Mouse (Mus musculus): ENCODE measurements around the gene Trem1. TPM values are rescaled to one million over a fixed set of nuclear protein-coding genes. Genes with fewer than 3 reads are reported as not detected.

Trem1 gene
- polyA plus RNA-seq, 1 experiment from 2014 or later = not detected

DNA sequence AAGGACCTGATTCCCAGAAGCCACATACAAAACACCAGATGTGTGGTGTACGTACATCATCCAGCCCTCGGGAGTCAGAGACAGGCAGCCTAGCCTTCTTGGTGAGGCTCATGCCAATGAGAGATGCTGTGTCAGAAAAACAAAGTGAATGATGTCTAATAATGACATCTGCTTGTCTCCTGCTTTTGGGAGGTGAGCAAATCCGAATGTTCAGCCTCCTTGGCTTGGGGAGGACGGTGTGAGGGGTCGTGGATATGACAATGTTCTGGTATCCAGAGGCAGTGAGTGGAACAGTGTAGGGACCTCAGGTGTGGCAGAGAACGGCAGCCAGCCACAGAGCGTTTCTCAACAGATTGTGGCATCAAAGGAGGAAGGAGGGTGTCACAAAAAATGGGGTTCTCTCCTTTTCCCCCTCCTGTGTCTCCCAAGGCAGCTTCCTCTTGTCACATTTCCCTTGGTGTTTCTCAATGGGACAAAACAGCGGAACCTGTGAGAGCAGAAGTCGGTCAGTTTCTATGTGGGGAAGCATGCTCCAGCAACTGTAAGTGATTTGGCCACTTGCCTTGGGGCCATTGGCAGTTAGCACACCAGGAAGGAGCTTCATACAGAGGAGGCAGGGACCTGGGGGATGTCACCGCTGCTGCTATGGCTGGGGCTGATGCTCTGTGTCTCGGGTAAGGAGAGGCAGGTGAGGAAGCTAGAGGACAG, 14.8 kb downstream of the Trem1 start, which contains the start of gene Trem3:
Gene Trem3, plus strand, starts transcription at position 557 of the 708 bp plus-strand sequence.
- Histone ChIP-seq H3K9ac (no peak within 1 kb of the TSS), H3K27ac (replicated peaks) (no peak within 1 kb of the TSS), H3K4me1 (no peaks in the 10 kb centered on the region), H3K36me3 (no peaks in the 10 kb centered on the region), H3K27me3 (no peaks in the 10 kb centered on the region), H3K4me2 (replicated peaks) (no peak within 1 kb of the TSS), H3K4me3 (replicated peaks) (no peak within 1 kb of the TSS), H3K9me3 (replicated peaks) (no peaks in the 10 kb centered on the region)
- 60% methylated on average over 11 of the region's 11 CpGs for WGBS
- ATAC-seq (ENCODE audit: insufficient number of reproducible peaks, low FRiP score, low TSS enrichment, low read depth) = no peak

DNA sequence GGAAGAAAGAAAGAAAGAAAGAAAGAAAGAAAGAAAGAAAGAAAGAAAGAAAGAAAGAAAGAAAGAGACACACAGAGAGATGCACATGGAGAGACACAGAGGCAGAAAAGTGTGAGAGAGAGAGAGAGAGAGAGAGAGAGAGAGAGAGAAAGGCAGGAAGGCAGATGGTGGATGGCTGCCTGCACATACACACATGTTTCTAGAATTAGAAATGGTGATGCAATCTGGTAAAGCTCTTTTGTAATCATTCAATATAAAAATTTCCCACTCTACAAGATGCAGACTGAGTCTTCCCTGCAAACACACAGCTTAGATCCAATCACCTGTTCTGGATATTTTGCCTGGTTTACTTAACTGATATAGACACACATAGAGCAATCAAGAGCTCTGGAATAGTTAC, 16.5 kb downstream of the Trem1 start:
- Histone ChIP-seq H3K27ac (replicated peaks) (no peak overlapping the region), H3K4me2 (replicated peaks) (no peak overlapping the region), H3K9me3 (replicated peaks) (no peaks in the 10 kb centered on the region), H3K4me1 (no peaks in the 10 kb centered on the region), H3K9ac (no peak overlapping the region), H3K4me3 (replicated peaks) (no peak overlapping the region), H3K27me3 (no peaks in the 10 kb centered on the region), H3K36me3 (no peaks in the 10 kb centered on the region)
- ATAC-seq (ENCODE audit: insufficient number of reproducible peaks, low FRiP score, low TSS enrichment, low read depth) = no peak

DNA sequence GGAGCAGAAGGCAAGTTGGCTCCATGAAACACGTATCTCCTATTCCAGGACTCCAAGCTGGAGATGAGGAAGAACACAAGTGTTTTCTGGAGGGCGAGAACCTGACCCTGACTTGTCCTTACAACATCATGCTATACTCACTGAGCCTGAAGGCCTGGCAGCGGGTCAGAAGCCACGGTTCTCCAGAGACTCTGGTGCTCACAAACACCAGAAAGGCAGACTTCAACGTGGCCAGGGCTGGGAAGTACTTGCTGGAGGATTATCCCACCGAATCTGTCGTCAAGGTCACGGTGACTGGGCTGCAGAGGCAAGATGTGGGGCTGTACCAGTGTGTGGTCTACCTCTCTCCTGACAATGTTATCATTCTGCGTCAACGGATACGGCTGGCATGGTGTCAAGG, 16.9 kb downstream of the Trem1 start:
- Histone ChIP-seq H3K4me1 (no peaks in the 10 kb centered on the region), H3K9me3 (replicated peaks) (no peaks in the 10 kb centered on the region), H3K27me3 (no peaks in the 10 kb centered on the region), H3K27ac (replicated peaks) (no peak overlapping the region), H3K4me3 (replicated peaks) (no peak overlapping the region), H3K36me3 (no peaks in the 10 kb centered on the region), H3K4me2 (replicated peaks) (no peak overlapping the region), H3K9ac (no peak overlapping the region)
- 77% methylated on average over 11 of the region's 11 CpGs for WGBS
- ATAC-seq (ENCODE audit: insufficient number of reproducible peaks, low FRiP score, low TSS enrichment, low read depth) = no peak

DNA sequence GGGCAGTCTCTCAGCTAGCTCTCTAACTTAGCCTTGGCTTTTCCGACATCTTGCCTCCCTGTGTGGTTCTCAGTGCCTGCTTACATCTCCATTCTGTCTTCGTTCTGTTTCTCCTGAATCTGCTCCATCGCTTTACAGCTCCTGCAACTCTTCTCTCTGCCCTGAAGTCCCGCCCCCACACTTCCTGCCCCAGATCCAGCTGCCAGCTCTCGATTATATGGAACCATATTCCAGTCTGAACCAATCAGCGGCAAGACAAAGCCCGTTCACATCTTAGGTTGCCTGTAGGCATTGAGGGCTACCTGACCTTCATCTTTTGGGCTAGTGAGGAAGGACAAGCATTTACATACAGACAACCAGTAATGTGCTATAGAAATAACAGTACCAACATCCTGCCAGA, 18.1 kb downstream of the Trem1 start:
- no peaks in the 10 kb centered on the region for H3K27me3 ChIP-seq
- no peaks in the 10 kb centered on the region for H3K9me3 ChIP-seq (replicated peaks)
- no peaks in the 10 kb centered on the region for H3K36me3 ChIP-seq
- H3K9ac ChIP-seq = no peak overlapping the region
- ATAC-seq (ENCODE audit: insufficient number of reproducible peaks, low FRiP score, low TSS enrichment, low read depth) = no peak
- H3K27ac ChIP-seq (replicated peaks) = no peak overlapping the region
- 85% methylated on average over 7 of the region's 7 CpGs for WGBS
- H3K4me3 ChIP-seq (replicated peaks) = no peak overlapping the region
- H3K4me1 ChIP-seq = no peaks in the 10 kb centered on the region
- H3K4me2 ChIP-seq (replicated peaks) = no peak overlapping the region

DNA sequence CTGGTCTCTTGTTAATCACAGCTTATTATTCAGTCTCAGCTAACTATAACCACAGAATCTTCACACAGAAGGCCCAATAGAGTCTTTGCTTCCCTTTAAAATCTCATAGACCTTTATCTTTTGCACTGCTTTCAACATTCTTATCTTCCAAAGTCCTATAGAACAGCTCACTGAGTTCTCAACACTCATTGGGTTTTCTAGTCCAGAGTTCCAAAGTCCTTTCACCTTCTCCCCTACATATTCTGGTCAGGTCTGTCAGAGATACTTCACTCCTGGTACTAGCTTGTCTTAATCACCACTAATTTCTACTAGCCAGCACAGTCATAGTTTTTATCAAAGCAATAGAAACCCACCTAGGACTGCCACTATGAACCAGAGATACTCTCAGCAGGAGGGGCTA, 24.0 kb downstream of the Trem1 start:
- no peaks in the 10 kb centered on the region for H3K9me3 ChIP-seq (replicated peaks)
- H3K36me3 ChIP-seq = no peaks in the 10 kb centered on the region
- H3K27me3 ChIP-seq = no peaks in the 10 kb centered on the region
- no peak overlapping the region for H3K9ac ChIP-seq
- no peaks in the 10 kb centered on the region for H3K4me1 ChIP-seq
- H3K27ac ChIP-seq (replicated peaks) = no peak overlapping the region
- no peak for ATAC-seq (ENCODE audit: insufficient number of reproducible peaks, low FRiP score, low TSS enrichment, low read depth)
- H3K4me2 ChIP-seq (replicated peaks) = no peak overlapping the region
- no peak overlapping the region for H3K4me3 ChIP-seq (replicated peaks)

DNA sequence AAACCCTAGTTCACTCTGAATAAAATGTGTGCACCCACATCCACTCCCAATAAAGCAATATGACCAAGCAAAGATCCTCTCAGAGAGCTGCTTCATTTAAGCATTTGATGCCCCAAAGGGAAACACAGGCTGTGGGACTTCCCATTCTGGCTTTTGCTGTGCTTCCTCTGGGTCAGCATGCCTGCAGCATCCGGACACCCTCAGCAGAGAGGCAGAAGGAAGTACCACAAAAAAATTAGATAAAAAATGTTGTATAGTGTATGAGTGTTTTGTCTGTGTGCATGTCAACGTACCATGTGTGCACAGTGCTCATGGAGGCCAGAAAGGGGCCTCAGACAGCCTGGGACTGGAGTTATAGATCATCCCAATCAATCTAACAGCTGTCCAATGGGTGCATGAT, 29.3 kb downstream of the Trem1 start:
- Histone ChIP-seq H3K4me3 (replicated peaks) (no peak overlapping the region), H3K27me3 (no peaks in the 10 kb centered on the region), H3K4me1 (no peaks in the 10 kb centered on the region), H3K36me3 (no peaks in the 10 kb centered on the region), H3K9me3 (replicated peaks) (no peaks in the 10 kb centered on the region), H3K4me2 (replicated peaks) (no peak overlapping the region), H3K27ac (replicated peaks) (no peak overlapping the region), H3K9ac (no peak overlapping the region)
- no peak for ATAC-seq (ENCODE audit: insufficient number of reproducible peaks, low FRiP score, low TSS enrichment, low read depth)
- 71% methylated on average over 2 of the region's 2 CpGs for WGBS

DNA sequence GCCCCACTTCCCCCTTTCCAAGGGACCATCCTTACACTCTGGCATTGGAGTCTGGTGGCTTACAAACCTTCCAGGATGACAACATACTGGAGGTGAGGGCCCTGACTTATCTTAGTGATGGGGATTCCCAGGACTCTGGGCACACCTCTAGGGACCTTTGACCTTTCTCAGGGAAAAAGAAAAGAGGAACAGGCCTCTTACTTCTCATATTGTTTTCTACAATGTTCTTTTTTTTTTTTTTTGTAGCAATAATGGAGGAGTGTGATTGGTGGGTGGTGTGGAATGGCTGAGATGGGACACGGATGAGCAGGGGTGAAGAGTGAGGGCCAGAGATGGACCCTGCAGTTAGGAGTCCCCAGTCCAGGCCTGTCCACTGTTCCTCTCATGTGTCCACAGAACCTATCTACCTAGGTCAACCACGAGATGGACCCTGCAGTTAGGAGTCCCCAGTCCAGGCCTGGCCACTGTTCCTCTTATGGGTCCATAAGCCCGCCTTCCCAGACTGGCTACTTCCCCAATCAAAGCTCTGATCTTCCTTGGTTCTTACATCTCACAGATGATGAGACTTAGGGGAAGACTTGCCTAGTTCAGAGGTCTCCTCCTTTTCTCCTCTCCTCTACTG, 31.3 kb downstream of the Trem1 start, which contains the start of gene Treml4:
Gene Treml4, plus strand, starts transcription at position 555 of the 622 bp plus-strand sequence.
- no peak within 1 kb of the TSS for H3K4me3 ChIP-seq (replicated peaks)
- no peaks in the 10 kb centered on the region for H3K27me3 ChIP-seq
- H3K9me3 ChIP-seq (replicated peaks) = no peaks in the 10 kb centered on the region
- no peak within 1 kb of the TSS for H3K4me2 ChIP-seq (replicated peaks)
- no peak within 1 kb of the TSS for H3K27ac ChIP-seq (replicated peaks)
- no peak for ATAC-seq (ENCODE audit: insufficient number of reproducible peaks, low FRiP score, low TSS enrichment, low read depth)
- WGBS = 71% methylated on average over 3 of the region's 3 CpGs
- no peaks in the 10 kb centered on the region for H3K4me1 ChIP-seq
- H3K36me3 ChIP-seq = no peaks in the 10 kb centered on the region
- H3K9ac ChIP-seq = no peak within 1 kb of the TSS

DNA sequence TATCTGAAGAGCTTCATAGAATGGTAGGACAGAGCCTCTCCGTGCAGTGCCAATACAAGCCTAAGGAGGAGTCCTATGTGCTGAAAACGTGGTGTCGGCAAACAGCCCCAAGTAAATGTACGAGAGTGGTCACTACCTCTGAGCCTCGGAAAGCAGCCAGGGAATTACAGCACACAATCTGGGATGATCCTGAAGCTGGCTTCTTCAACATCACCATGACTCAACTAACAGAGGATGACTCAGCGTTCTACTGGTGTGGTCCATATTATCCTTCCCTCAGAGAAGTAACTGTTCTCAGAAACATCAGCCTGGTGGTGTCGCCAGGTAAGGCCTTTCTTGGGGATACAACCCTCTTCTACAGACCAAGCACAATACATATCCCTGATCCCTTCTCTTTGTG, 32.1 kb downstream of the Trem1 start:
- H3K27me3 ChIP-seq = no peaks in the 10 kb centered on the region
- H3K27ac ChIP-seq (replicated peaks) = no peak overlapping the region
- no peak overlapping the region for H3K4me3 ChIP-seq (replicated peaks)
- ATAC-seq (ENCODE audit: insufficient number of reproducible peaks, low FRiP score, low TSS enrichment, low read depth) = no peak
- H3K9ac ChIP-seq = no peak overlapping the region
- no peak overlapping the region for H3K4me2 ChIP-seq (replicated peaks)
- H3K9me3 ChIP-seq (replicated peaks) = no peaks in the 10 kb centered on the region
- no peaks in the 10 kb centered on the region for H3K36me3 ChIP-seq
- 88% methylated on average over 7 of the region's 7 CpGs for WGBS
- no peaks in the 10 kb centered on the region for H3K4me1 ChIP-seq

DNA sequence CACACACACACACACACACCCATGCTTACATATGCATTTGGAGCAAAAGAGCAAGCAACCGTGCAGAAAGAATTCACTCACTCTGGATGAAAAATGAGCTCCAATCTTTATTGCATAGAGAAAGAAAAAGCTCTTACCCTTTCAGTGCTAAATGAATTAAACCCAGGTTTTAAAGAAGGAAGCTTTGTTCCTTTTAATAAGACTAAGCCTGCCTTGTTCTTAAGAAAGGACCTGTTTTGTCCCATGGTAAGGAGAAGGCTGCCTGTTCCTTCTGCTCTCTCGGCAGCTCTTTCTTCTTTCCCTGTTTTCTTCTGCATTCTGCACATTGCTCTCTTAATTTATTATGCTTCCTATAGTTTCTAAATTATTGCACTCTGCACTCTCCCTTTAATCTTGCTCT, 33.6 kb downstream of the Trem1 start:
- no peaks in the 10 kb centered on the region for H3K27me3 ChIP-seq
- H3K9me3 ChIP-seq (replicated peaks) = no peaks in the 10 kb centered on the region
- no peaks in the 10 kb centered on the region for H3K36me3 ChIP-seq
- no peak overlapping the region for H3K4me3 ChIP-seq (replicated peaks)
- H3K9ac ChIP-seq = no peak overlapping the region
- H3K4me1 ChIP-seq = no peaks in the 10 kb centered on the region
- no peak overlapping the region for H3K4me2 ChIP-seq (replicated peaks)
- no peak overlapping the region for H3K27ac ChIP-seq (replicated peaks)
- no peak for ATAC-seq (ENCODE audit: insufficient number of reproducible peaks, low FRiP score, low TSS enrichment, low read depth)
- WGBS = 21% methylated on average over 2 of the region's 2 CpGs

DNA sequence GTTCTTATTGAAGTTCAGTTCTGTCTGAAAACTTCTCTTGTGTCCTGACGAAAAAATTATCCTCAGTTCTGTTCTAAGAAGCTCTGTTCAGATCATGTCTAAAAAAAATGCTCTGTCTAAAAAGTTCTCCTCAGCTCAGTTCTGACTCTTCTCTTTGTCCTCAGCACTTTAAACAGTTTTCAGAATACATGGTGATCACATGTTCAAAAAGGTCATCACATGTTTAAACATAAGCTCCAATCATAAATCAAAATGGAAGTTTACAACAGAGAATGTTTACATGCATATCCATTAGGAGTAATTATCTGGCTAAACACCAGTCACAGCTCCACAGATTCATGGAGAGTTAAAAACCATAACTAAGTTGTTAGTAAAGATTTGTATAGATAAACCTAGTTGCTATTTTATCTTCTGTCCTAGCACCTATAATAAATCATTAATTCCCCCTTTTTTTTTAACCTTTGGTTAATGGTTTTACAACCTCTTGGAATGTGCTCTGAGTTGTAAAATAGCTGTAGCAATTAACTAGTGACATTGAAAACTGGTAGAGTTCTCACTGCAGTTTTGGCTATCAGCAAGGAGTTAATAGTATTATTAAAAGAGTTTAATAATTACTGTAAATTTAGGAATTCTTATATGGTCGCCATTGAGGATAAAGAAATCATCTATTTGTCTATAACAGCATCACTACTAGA, 34.2 kb downstream of the Trem1 start:
- ATAC-seq (ENCODE audit: insufficient number of reproducible peaks, low FRiP score, low TSS enrichment, low read depth) = no peak
- Histone ChIP-seq H3K27ac (replicated peaks) (no peak overlapping the region), H3K4me1 (no peaks in the 10 kb centered on the region), H3K9ac (no peak overlapping the region), H3K9me3 (replicated peaks) (no peaks in the 10 kb centered on the region), H3K27me3 (no peaks in the 10 kb centered on the region), H3K36me3 (no peaks in the 10 kb centered on the region), H3K4me2 (replicated peaks) (no peak overlapping the region), H3K4me3 (replicated peaks) (no peak overlapping the region)
- 41% methylated on average over 2 of the region's 2 CpGs for WGBS

DNA sequence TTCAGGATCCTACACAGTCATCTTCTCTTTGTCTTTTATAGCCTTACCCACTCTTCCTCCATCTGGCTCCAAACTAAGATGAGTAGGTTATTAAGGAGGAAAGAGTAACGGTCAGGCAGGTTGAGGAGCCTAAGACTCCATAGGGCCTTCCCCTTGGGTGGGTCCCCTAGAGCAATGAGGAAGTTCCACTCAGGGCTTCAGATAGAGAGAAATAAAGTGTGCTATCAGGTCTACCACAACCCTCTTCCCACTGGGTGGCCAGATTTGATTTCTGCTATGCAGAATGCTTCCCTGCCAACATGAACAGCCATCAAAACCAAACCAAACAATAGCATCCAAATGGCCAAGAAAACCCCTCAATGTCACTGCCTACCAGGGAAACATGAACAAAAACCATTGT, 35.0 kb downstream of the Trem1 start:
- ATAC-seq (ENCODE audit: insufficient number of reproducible peaks, low FRiP score, low TSS enrichment, low read depth) = no peak

More for the DNA sequence above, 35.0 kb downstream of the Trem1 start:
- Histone ChIP-seq H3K27ac (replicated peaks) (no peak overlapping the region), H3K9me3 (replicated peaks) (no peaks in the 10 kb centered on the region), H3K9ac (no peak overlapping the region), H3K4me1 (no peaks in the 10 kb centered on the region), H3K27me3 (no peaks in the 10 kb centered on the region), H3K4me2 (replicated peaks) (no peak overlapping the region), H3K4me3 (replicated peaks) (no peak overlapping the region), H3K36me3 (no peaks in the 10 kb centered on the region)
- 88% methylated on average over 1 of the region's 1 CpGs for WGBS
